Mouse (Mus musculus): ENCODE results near the gene Pced1b.

DNA sequence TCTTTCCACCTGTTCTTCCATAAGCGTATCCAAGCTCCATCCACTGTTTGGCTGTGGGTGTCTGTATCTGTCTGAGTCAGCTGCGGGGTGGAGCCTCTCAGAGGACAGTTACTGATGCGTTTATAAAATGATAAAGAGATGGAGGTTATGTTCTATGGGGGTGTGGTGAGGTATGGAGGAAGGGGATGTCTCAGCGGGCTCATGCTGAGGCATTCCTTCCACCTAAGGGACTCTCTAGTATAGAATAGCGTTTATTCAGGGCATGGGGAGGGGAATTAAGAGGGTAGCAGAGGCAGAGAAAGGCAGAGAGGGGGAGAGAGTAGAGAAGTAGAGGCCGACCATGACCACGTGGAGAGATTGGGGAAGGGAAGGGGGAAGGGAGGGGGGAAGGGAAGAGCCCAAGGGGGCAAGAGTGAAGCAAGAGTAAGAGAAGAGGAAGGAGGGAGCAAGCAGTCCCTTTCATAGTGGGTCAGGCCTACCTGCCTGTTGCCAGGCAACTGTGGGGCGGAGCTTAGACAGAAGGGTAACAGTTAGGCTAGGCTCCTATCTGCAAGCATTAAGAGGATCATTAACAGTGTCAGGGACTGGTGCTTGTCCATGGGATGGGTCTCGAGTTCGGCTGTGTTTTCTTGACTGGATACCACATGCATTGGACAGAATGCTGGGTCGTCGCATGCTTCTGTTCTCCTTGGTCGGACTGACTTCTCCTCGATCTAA, 90.9 kb downstream of the Pced1b start:
- no peak for TF ChIP-seq POLR2AphosphoS5 (IDR thresholded peaks at IDR 0.05; ENCODE audit: borderline replicate concordance, low read depth, low read length)
- peak; percentile 69 to 90 for TF ChIP-seq EP300 (IDR thresholded peaks at IDR 0.05; ENCODE audit: low read depth in 1 of 2, low read length in 2 of 2)
- peak in 1 of 2 experiments; percentile 77; a peak in 2 of 4 replicates for TF ChIP-seq POLR2A (IDR thresholded peaks at IDR 0.05; ENCODE audit: control insufficient read depth in 1 of 2, insufficient read depth in 1 of 2, low read depth in 1 of 2, low read length in 2 of 2, poor library complexity in 1 of 2)
- no peak for TF ChIP-seq CTCF (IDR thresholded peaks at IDR 0.05 in 2 of 3, conservative IDR thresholded peaks at IDR 0.05 in 1 of 3; ENCODE audit: control insufficient read depth in 1 of 3, insufficient read depth in 1 of 3, low read depth in 2 of 3, low read length in 3 of 3, poor library complexity in 1 of 3, severe bottlenecking in 1 of 3)
- no peak for TF ChIP-seq CHD1 (IDR thresholded peaks at IDR 0.05; ENCODE audit: low read depth, low read length)
- peak; percentile 79 for TF ChIP-seq ETS1 (IDR thresholded peaks at IDR 0.05; ENCODE audit: low read depth, low read length)
- peak; percentile 68 for TF ChIP-seq GATA1 (IDR thresholded peaks at IDR 0.05; ENCODE audit: low read depth, low read length)
